Mouse (Mus musculus) heart, adult 9 months (tissue): ENCODE measurements around the gene Fbn1.

Experiments
- DNase-seq, 2 experiments: peaks; one replicate each; pipeline ENCODE4 v3.0.0; 2022; ENCODE audit warnings: low spot score in 2 of 2

Gene Fbn1

DNA sequence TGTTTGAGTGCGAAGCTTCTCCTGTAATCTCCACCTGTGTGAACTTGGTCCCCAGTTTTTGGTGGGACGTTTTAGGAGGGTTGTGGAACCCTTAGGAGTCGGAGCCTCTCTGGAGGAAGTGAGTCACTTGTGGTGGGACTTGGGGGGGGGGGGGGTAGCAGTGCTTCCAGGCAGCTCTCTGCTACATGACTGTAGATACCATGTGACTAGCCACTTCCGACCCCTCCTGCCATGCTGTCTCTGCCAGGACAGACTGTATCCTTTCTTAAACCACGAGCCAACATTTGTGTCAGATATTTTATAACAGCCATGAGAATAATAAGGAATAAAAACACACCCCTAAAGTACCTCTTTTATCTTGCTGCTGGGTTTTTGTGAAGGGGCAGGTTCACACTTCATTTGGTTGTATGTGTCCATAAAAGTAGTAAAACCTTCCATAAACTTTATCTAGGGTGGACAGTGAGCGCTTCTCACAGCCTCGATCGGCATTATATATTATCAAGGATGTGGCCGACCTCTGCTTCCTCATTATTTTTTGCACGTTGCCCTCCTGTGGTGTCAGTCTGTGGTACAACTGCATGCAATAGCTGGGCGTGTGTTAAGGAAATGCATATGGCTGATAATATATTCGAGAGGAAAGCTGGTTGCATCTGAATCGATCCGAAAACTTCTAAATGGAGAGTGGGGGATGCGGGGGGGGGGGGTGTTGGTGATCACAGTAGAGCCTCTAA, 51.6 kb downstream of the Fbn1 start:
- no peak for DNase-seq

- no peak for DNase-seq
These were observed 53.0 kb downstream of the Fbn1 start for GRCm38 (mm10) chr2:125454781-125455180.

- no peak for DNase-seq
These were observed 55.3 kb downstream of the Fbn1 start for GRCm38 (mm10) chr2:125452369-125453097.

- DNase-seq, result no peak
These were observed 58.4 kb downstream of the Fbn1 start for GRCm38 (mm10) chr2:125449361-125449760.

- peak; percentile 68 to 83 for DNase-seq
These were observed 58.9 kb downstream of the Fbn1 start for GRCm38 (mm10) chr2:125448881-125449280.

GRCm38 (mm10) chr2:125447274-125447898, 60.4 kb downstream of the Fbn1 start:
- no peak for DNase-seq

GRCm38 (mm10) chr2:125438381-125438780, 69.4 kb downstream of the Fbn1 start:
- DNase-seq, result no peak

DNA sequence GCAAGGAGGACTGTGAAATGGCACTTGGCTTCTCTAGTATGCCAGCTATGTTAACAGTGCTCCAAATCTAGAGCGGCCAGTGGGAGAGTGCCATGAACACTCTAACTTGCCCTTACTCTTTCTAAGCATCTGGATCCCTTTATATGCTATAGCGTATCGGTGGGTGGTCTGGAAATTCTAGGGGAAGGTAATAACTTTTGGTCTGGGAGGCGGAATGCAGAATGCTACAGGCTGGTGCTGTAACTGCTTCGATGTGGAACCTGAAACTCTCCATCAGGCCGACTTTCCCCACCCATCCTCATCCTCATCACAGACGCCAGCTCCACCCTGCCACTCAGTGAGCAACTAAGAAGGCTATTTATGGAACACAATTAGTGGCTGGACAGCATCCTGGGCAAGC, 71.6 kb downstream of the Fbn1 start:
- DNase-seq, result no peak

- DNase-seq, result no peak
These were observed 74.3 kb downstream of the Fbn1 start for GRCm38 (mm10) chr2:125433524-125433923.

- no peak for DNase-seq
These were observed 76.3 kb downstream of the Fbn1 start for GRCm38 (mm10) chr2:125431491-125431890.

GRCm38 (mm10) chr2:125428811-125429438, 78.9 kb downstream of the Fbn1 start:
- peak; percentile 50 to 51 for DNase-seq

GRCm38 (mm10) chr2:125420604-125421003, 87.2 kb downstream of the Fbn1 start:
- DNase-seq, result no peak

DNA sequence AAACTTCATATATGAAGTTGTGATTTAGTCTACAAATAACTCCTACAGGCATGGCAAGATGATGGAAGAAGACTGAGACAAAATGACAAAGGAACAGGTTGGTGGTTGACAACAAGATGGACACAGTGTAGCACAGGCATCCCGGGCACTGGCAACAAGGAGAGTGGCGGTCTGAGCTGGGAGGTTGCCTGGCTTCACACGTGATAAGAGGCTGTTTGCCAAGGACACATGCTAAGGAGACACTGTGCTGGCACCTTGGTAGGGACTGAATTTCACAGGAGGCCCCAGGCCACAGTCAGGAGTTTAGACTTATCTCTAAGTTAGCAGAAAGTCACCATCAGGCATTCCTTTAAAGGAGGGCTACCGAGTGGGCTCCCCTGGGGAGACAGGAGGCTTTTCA, 88.1 kb downstream of the Fbn1 start:
- no peak for DNase-seq

DNA sequence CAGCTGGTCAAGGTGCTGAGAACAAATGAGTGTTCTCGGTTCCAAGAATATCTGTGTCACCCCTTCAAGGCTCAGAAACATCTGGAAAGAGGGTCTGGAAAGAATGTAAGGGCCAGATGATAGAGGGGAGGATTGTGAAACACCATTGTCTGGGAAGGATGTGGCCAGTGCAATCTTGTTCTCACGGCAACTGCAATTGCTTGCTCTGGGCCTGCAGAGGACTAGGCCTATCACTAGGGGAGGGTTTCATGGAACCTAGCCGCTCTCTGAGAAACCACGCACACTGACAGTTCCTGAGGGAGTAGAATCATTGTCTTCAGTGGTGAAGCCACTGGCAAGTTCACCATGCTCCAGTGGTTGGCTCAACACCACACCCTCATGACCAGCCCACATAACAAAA, 89.2 kb downstream of the Fbn1 start:
- DNase-seq, result peak in 1 of 2 experiments; percentile 21

DNA sequence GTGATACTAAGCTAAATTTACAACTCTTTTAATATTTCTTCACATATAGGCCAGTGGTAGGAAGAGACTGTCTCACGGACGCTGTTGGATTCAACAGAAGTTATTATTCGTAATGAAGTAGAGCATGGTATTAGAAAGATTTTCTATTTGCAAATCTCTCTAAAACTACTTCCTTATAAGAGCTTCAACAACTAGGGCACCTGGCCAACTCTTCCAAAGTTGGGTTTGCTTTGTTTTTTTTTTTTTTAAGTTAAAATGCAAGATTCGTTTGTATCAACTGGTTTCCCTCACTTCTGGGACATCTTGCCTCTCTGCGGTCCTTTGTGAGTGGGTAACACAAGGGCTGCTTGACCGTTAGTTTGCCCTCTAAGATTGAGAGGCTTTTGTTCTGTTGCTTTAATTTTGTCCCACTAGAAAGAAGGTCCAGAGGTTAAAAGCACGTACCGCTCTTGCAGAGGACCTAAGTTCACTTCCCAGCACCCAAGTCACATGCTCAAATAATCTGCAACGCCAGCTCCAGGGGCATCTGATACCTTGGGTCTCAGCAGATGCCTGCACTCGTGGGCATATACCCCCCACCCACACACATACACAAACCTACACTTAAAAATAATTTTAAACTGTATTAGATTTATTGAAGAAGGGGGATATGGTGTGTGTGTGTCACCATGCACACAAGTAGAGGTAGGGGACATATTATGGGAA, 91.1 kb downstream of the Fbn1 start:
- no peak for DNase-seq

DNA sequence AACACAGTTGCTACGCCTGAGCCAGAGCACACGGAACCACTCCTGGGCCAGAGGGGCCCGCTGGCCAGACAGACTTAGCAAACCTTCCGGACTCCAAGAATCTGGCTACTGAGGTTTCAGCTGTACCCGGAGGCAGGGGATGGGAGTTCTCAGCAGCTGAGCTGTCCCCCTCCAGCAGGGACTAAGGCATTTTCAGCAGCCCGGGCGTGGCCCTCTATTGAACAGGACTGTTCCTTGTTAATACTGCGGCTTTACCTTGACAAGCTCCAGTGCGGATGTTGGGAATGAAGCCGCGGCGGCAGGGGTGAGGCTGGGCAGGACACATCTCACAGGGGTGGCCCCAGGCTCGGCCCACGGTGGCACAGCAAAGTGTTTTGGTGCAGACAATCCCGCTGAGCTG, 95.4 kb downstream of the Fbn1 start:
- DNase-seq, result peak; percentile 28 to 43

- DNase-seq, result peak; percentile 65 to 80
These were observed 96.0 kb downstream of the Fbn1 start for GRCm38 (mm10) chr2:125411777-125412176.

GRCm38 (mm10) chr2:125404509-125405105, 103.2 kb downstream of the Fbn1 start:
- DNase-seq, result peak in 1 of 2 experiments; percentile 37

- DNase-seq, result no peak
These were observed 105.5 kb downstream of the Fbn1 start for GRCm38 (mm10) chr2:125402276-125402675.

DNA sequence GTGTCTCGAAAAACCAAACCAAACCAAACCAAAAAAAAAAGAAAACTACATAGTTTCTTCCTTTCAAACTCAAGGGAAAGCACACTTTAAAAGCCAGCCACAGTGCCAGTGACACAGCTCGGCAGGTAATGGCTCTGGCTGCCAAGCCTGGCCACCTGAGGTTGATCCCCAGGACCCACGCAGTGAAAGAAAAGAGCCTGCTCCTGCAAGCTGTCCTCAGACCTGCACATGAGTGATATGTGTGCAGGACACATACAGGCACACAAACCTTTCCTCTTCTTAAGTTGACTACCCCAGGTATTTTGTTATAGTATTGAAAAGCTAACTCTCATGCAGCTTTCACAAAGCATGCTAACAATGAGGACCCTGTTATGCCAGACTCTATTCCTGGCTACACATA, 107.7 kb downstream of the Fbn1 start:
- no peak for DNase-seq

GRCm38 (mm10) chr2:125397796-125398195, 110.0 kb downstream of the Fbn1 start:
- no peak for DNase-seq
